Mouse (Mus musculus): ENCODE data around the gene Avpr2. TPM values are rescaled to one million over a fixed set of nuclear protein-coding genes. Genes with fewer than 3 reads are reported as not detected.

The Avpr2 gene
- not detected for total RNA-seq (2021)
- long read RNA-seq, experiment 1, result 0 reads
- long read RNA-seq, experiment 2, result 0 reads

DNA sequence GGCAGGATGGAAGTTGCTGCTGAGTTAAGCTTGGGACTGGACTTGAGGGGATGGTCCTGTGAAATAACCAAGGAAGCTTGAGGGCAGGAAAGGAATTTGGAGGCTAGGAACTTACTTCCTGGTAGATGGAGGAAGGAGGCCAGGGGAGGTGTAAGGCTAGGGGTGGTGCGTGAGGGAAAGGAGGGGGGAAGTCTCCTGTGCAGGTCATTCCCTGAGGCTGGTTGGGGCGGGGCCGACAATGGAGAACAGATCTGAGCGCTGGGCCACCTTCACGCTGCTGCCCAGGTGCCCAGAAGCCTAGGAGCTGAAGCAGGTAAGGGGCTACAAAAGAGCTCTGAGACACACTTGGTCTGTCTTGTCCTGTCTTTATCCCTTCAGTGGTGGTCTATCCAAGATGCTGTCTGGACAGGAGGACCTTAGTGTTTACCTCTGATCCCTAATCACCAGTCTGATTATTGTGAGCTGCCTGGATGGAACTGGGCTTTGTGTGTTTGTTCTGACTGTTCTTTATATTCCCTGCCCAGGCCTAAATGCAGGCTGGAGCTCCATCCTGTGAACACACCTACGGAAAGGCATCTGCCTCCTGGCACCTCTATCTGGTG lies at the start of gene Avpr2:
Gene Avpr2 (plus strand): TSS at position 552 of the 602 bp plus-strand sequence.
- DNase-seq, result no peak

DNA sequence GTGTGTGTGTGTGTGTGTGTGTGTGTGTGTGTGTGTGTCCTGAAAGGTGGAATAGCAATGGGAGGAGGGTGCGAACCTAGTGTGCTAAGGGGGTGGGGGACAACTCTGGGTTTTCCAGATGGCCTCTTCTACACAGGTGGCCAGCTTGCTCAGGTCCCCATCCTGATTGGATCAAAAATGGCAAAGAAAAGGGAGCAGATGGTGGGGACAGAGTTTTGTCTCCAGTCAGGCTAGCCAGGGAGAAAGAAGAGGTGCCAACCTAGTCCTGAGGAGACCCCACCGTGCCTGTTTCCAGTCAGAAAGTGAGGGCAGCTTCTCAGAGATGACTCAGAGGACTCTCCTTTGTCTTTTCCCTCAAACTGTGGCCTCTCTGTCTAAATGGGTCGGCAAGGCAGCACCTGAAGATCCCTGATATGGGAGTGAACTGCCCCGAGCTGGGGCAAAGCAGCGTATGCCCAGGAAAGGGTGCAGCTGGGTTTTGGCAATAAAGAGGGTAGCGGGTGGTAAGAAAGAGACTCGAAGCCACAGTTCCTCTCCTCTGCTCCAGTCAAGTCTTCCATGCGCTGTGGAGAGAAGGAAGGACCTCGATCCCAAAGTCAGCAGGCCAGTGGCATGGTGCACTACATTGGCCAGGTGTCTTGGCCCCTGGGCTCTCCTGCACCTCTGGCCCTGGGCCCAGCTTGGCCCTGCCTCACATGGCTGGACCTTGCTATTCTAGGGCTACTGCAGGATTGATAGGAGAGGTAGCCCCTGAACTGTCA lies 37.4 kb upstream of the Avpr2 start:
- peak in 1 of 2 experiments; percentile 7 for DNase-seq

DNA sequence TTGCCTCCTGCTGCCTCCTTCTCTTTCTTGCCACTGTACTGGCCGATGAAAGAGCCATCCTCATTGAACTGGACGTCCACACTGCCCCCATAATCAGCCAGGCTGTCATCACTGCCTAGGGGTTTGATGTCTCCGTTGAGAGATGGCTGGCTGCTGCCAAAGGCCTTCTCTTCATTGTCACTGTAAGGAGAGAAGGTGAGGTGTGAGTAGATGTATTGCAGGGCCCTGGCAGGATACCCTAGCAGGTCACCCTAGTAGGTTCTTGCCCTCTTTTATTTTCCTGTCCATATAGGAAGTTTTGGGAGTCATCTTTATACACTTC lies 36.9 kb upstream of the Avpr2 start:
- peak; percentile 8 to 37 for DNase-seq

DNA sequence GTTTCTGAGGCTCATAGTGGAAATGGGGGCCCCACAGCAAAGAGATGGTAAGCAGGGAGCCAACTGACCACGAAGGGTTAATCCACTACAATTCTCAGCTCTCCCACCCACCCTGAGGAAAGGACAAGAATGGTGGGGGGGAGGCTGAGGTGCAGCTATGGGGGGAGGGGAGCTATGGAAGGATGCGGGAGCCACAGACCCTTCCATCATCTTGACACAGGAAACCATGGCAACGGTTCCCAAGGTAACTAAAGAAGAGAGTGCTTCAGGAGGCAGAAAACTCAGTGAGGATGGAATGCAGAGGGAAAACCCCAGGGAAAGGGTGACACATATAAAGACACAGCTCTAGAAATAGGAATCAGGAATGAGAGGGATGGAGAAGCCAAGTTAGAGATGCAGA lies 27.2 kb upstream of the Avpr2 start:
- DNase-seq, result no peak

DNA sequence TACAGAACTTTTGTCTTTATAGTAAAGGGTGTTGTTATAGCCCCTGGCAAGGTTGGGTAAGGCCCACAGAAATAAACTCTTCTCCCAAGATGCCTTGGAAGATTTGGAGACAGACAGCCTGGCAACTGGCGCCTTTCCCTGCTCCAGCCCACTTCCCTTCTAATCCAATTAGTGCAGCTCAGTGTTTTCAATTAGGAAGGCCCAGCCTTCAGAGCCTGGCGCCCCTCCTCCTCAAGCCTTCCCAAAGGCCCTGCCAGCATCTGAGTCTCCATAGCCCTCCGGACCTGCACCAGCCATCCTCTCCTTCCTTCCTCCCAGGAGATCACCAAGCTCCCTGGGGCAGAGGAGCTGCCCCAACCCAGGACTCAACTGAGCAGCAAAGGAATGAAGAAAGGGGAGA lies 24.6 kb upstream of the Avpr2 start:
- DNase-seq, result no peak

DNA sequence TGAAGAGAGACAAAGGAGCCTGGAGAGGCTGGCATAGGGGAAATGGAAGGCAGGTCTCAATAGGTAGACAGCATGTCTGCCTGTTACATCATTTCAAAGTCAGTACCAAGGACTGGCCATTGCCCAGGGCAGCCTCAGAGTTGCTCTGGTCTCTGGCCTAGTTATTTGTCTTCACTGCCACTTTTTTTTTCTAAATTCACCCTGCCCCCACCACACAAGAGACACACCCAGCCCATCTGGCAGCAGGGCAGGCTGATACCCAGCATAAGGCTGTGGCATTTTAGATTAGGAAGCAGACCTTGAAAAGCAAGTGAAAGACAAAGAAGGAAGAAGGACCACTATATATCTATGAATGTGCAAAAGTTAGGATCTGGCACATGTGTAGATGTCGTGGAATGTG lies 24.1 kb upstream of the Avpr2 start:
- DNase-seq, result no peak

DNA sequence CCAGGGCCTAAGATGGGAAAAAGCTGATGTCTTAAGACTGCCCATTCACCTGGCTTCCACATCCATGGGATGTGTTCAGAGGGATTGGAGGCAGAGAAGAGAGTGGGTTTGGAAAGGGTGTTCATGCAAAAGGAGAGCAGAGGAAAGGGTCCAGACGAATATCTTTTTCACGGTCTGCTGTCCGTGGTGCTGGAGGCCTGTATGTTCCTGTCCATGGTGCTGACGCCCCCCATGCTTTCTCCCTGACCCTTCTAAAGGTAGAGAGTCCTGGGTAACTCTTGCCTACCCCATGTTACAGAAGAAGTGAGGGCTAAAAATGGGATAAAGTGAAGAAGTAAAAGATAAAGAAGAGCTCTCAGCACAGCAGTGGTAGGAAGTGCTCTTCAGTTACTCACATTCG lies 22.6 kb upstream of the Avpr2 start:
- DNase-seq, result no peak

DNA sequence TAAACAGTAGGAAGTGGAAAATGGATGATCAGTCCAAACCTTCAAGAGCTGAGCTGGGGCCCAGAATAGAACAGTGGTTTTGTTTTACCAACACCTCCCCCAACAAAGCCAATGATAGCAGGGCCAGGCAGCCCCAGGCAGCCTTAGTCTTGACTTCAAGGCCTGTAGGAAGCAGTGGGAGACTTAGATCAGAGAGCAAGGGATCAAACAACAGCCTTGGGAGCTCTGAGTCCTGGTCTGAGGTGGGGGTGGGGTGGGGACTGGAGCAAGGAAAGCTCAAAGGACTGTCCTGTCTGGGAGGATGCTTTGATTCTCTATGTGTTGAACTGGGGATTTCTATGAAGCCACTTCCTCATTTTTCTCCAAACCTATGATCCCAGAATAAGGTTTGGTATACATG lies 20.4 kb upstream of the Avpr2 start:
- DNase-seq, result no peak

DNA sequence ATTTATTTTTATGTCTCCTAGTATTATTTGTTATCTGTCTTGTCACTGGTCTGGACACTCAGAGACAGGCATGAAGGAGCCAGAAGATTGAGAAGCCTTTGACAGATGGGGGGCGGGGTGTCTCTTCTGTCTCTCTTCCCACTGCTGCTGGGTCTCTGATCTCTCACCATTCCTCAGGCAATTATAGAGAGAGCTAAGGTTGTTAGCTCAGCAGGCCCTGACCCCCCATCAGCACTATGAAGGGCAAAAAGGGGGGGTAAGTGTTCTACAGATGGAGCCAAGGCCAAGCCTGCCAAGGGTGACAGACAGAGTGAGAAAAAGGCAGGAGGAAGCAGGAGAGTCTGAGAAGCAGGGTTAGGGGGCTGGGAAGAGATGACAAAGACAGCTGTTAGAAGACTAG lies 19.9 kb upstream of the Avpr2 start:
- DNase-seq, result no peak

DNA sequence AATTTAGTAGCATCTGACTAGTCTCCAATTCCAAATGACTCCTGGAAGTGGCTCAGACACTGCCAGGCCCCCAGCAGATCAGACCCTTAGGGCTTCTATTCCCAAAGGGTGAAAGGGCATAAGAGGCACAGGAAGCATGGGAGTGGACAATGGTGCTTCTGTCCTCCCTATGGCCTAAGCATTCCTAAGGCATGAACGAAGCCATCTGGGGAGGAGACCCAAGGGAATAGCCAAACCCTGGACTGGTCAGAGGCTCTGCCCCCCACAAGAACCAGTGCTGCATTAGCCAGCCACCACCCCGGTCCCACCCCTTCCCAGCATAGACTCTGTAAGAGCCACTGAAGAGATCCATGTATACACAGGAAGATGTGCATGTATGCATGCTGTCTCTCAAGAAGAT lies 16.0 kb upstream of the Avpr2 start:
- DNase-seq, result no peak

DNA sequence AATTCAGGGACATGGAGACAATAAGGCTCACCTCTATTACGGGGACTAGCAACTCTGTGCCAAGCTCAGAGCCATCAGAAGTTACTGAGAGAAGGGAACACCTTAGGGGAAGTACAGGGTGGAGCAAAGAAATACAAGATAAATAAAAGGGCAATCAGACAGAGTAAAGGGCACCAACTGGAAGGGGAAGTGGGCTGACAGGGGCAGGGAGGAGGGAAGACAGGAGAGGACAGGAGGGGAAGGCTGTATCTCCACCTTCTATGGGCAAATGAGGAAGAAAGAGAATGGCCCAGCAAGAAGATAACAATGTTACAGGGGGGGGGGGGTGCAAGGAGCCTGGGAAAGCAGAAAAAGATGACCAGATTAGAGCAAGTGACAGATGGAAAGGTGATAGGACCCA lies 14.9 kb upstream of the Avpr2 start:
- DNase-seq, result no peak

DNA sequence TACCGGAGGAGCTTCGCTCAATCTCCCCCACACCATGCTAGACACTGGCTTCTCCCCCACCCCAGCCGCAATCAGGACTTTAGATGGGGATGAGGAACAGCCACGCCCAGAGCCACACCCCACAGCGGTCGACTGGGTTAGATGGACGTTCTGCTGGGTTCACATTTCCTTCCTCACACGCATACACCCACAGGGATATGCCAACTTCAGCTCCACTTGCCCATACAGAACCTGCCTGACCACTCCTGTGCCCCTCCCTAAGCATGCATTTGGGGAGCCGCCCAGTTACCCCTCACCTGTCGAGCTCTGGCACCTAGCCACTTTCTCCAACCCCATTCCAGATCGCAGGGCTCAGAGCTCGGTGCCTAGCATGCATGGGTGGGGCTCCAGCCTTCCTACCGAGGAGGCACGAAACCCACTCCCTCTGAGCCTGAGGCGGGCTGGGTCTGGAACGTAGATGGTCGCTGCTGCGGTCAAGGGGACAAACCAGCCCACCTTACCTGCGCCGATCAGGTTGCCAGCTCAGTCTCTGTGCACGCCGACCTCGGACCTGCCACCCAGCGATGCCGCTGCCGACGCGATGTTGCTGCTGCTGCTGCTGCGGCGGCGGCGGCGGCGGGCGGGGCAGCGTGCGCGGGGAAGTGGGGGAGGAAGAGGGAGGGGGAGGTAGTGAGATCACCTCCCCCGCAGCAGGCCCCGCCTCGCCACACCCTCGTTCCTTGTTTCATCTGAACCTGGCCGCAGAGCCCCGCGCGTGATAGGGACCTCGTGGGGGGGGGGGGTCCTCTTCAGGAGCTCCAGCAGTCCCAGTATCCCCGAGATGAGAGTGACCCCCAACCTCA lies 11.5 kb upstream of the Avpr2 start:
- peak; percentile 14 to 42 for DNase-seq

DNA sequence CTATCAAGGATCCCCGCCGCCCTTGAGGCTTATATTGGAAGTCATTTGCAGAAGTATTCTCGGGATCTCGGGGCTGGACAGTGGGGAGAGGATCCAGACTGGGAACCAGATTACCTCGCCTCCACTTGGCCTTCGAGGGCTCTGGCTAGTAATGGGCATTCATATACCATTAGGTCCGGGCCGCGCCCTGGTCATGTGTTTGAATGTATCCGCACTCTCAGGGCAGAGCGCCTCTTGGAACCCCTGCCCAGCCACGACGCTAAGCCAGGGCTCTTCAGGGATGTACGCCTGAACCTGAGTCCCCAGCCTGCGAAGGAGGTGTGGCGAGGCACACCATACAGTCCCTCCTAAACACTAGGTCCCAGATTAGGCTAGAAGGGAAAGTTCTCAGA lies 10.9 kb upstream of the Avpr2 start:
- DNase-seq, result peak in 1 of 2 experiments; percentile 4

DNA sequence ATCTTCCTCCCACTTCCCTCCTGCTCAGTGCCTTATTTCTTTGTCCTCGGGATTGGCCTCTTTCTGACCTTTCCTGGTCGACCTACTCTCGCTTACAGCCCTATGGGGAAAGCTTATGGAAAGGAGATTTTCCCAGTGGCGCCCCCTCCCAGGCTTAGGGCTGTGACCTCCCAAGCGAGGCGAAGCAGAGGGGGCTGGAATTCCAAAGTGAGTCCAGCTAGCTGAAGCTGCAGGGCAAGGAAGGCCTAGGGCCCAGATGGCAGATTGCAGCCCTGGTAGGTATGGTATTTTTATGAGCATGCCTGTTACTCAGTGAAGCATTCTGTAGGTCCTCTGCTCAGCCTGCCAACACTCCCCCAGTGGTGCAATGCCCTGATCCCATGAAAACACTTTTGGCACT lies 10.4 kb upstream of the Avpr2 start:
- DNase-seq, result no peak

DNA sequence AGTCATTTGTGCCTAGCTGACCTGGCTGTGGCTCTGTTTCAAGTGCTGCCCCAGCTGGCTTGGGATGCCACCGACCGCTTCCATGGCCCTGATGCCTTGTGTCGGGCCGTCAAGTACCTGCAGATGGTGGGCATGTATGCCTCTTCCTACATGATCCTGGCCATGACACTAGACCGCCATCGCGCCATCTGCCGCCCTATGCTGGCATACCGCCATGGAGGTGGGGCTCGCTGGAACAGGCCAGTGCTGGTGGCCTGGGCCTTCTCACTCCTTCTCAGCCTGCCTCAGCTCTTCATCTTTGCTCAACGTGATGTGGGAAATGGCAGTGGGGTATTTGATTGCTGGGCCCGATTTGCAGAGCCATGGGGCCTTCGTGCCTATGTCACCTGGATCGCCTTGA lies 931 bp downstream of the Avpr2 start:
- DNase-seq, result no peak

DNA sequence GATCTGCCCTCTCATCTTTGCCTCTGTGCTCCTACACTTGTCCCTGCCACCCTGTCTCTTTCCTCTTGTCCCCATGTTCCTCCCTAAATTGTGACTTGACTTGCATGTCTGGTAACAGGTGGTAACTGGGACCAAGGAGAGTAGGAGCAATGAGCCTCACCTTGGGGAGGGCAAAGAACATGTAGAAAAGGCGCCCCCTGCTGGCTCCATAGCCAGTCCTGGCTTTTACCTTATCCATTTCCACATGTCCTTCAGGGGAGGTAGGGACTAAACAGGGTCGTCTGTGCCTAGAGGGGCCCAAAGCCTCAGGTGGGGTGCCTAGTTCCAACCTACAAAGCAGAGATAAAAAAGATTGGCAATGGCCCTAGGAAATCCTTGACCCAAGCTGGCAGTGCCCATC lies 3.8 kb downstream of the Avpr2 start, which contains the start of gene L1cam:
Gene L1cam (minus strand): TSS at position 387 of the 400 bp plus-strand sequence.
- DNase-seq, result peak in 1 of 2 experiments; percentile 64

DNA sequence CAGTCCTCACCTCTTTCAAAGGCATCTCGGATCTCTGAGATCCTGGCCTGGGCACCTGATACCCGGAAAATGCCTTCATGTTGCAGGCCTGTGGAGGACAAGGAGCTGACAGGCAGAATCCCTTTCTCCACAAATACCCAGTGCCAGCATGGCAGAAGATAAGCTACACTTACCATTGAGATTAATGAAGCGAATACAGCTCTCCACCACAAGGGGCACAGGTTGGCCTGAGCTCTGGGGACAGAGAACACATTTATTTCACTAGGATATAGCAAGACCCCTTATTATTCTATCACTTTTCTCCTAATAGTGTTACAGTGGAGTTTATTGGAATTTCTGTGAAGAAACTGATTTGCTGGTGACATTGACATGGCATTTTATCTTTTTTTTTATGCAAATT lies 6.1 kb downstream of the Avpr2 start:
- DNase-seq, result no peak

DNA sequence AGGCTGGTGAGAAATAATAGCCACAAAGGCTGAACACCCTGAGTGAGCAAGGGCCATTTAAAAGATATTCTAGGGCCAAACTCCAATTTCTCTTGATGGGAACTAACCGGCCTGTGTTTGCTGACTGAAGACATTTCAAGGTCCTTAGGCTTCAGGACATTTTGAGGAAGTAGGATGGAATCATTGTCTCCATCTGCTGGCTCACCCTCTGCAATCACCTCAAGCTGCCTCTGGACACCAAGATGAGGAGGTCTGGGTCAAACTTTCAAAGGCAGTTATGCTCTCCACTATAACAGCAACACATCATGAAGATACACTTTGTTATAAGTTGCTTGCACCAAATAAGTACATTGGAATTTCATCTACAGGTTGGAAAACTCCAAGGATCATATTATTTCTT lies 18.1 kb downstream of the Avpr2 start:
- no peak for DNase-seq

DNA sequence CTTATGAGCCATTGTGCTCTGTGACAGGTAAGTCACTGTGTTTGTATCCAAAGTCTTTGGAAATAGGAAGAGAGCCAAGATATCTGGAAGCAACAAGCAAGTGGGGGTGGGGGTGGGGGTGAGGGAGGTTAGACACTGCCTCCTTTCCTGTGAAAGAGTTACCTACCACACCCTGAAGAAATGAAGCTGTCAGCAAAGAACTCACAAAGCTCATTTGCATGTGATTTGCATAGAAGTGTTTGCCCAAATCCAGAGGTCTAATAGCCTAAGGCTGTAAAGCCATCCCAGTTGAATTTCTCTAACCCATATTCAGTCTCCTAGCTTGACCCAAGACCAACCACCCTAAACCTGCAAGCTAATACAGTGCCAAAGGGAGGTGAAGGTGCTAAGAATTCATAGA lies 18.5 kb downstream of the Avpr2 start:
- DNase-seq, result no peak

DNA sequence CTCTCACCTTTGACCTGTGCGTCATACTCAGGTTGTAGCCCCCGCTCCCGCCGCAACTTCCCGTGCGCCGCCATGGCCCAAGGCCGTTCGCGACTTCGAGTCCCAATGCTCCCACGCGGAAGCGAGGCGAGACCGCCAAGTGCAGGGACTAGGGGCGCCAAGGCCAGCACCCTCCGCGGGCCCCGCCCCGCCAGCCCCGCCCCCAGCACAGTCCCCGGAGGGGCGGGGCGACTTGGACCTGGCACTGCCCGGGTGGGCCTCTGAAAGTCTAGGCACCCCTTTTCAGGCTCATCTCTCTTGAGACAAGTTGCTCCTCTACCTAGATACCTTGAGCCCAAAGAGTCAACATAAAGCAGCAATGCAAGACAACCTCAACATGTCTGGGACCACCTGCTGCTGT lies 19.3 kb downstream of the Avpr2 start:
- DNase-seq, result peak in 1 of 2 experiments; percentile 28

DNA sequence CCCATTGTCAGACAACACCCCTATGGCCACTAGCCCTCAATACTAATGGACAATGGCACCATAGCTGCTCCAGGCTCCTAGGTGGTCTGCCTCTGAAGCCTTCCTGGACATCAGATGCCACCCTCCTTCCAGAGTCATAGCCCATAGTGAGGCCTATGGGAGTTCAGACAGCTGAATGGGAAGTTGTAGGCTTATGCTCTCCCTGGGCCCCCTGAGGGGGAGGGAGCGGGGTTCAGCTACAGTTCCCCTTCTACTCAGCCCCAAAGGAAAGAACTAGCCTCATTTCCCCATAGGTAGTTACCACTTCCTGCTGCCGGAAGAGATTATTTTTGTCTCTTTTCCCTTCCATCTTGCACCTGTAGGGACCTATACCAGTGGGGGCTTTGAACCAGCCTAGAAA lies 19.7 kb downstream of the Avpr2 start:
- DNase-seq, result peak in 1 of 2 experiments; percentile 35

DNA sequence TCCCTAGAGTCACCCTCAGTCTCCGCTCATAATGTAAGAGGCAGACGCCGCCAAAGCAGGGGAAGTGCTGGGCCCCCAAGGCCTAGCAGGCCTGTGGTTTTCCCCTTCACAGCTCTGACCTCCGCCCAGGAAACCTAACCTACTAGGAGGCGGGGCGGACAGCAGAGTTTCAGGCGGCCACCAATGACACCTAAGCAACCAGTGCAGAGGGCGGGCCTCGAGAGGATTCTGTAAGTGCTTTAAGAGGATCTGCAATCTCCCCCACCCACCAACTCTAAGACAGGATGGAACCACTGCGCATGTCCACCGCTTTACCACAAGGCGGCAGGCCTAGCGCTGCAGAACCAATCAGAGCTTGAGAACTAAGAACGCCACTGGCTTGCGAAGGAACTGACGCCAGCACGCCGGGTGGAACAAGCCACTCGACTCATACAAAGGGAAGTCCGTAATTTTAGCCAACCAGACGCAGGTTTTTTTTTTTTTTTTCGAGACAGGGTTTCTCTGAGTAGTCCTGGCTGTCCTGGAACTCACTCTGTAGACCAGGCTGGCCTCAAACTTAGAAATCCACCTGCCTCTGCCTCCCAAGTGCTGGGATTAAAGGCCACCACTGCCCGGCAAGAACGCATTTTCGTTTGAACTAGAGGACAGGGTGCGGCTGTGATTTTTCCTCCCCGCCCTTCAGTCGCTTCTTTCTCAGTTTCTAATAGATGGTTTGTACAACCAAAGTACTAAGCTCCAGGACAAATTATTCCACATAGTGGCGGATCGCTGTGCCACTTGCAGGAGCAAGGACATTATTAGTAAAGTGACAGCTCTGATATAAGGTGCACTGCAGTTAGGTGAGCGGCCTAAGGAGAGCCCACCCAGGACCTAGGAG lies 23.2 kb downstream of the Avpr2 start:
- peak; percentile 87 to 97 for DNase-seq
